Mouse (Mus musculus): Measurements from ENCODE around the gene Srpr.

- no peak for TF ChIP-seq POLR2A (IDR thresholded peaks at IDR 0.05; ENCODE audit: insufficient read depth, low read depth, low read length)
- TF ChIP-seq CTCF (IDR thresholded peaks at IDR 0.05; ENCODE audit: insufficient read depth, low read depth, low read length), result no peak
Observed at GRCm38 (mm10) chr9:35264509-35264908, 64.5 kb downstream of the Srpr start.

Measured in olfactory bulb, adult 2 months (tissue).